Mouse (Mus musculus): ENCODE results near the gene Pde8b.

Gene Pde8b

GRCm38 (mm10) chr13:95020216-95020615 lies 229.9 kb downstream of the Pde8b start:
- DNase-seq (ENCODE audit: low spot score in 2 of 2), result no peak

GRCm38 (mm10) chr13:95019345-95019744 lies 230.8 kb downstream of the Pde8b start:
- no peak for DNase-seq (ENCODE audit: low spot score in 2 of 2)

- DNase-seq (ENCODE audit: low spot score in 2 of 2), result peak; percentile 61 to 69
Observed at GRCm38 (mm10) chr13:95017916-95018315, 232.2 kb downstream of the Pde8b start.

- no peak for DNase-seq (ENCODE audit: low spot score in 2 of 2)
Observed at GRCm38 (mm10) chr13:95017278-95017677, 232.9 kb downstream of the Pde8b start.

- no peak for DNase-seq (ENCODE audit: low spot score in 2 of 2)
Observed at GRCm38 (mm10) chr13:95011546-95012257, 238.4 kb downstream of the Pde8b start.

- DNase-seq (ENCODE audit: low spot score in 2 of 2), result no peak
Observed at GRCm38 (mm10) chr13:95009261-95009660, 240.9 kb downstream of the Pde8b start.

- no peak for DNase-seq (ENCODE audit: low spot score in 2 of 2)
Observed at GRCm38 (mm10) chr13:95007281-95007680, 242.9 kb downstream of the Pde8b start.

- DNase-seq (ENCODE audit: low spot score in 2 of 2), result no peak
Observed at GRCm38 (mm10) chr13:94990516-94990915, 259.6 kb downstream of the Pde8b start.

- no peak for DNase-seq (ENCODE audit: low spot score in 2 of 2)
Observed at GRCm38 (mm10) chr13:94979081-94979480, 271.1 kb downstream of the Pde8b start.

GRCm38 (mm10) chr13:94976219-94977186 lies 273.6 kb downstream of the Pde8b start, which contains the start of gene Wdr41:
Gene Wdr41 (plus strand): TSS chr13:94976344.
- peak; percentile 80 to 86 for DNase-seq (ENCODE audit: low spot score in 2 of 2)

- DNase-seq (ENCODE audit: low spot score in 2 of 2), result no peak
Observed at GRCm38 (mm10) chr13:94975828-94976218, 274.3 kb downstream of the Pde8b start.
